Mouse (Mus musculus) spleen, embryonic (tissue): ENCODE measurements at regions not wholly inside any gene's neighbourhood (a gene's known extent, or its start where the extent isn't known, plus 50 kb on each side); places are given as distances from the start of the nearest gene placed in this dataset.

Source experiments
- CTCF ChIA-PET: fragments of 350-600 bp; sonication (Branson Sonifier 250); formaldehyde crosslinking; loops from one replicate; lab custom pipeline; 2022; lab: Charles Lee

DNA sequence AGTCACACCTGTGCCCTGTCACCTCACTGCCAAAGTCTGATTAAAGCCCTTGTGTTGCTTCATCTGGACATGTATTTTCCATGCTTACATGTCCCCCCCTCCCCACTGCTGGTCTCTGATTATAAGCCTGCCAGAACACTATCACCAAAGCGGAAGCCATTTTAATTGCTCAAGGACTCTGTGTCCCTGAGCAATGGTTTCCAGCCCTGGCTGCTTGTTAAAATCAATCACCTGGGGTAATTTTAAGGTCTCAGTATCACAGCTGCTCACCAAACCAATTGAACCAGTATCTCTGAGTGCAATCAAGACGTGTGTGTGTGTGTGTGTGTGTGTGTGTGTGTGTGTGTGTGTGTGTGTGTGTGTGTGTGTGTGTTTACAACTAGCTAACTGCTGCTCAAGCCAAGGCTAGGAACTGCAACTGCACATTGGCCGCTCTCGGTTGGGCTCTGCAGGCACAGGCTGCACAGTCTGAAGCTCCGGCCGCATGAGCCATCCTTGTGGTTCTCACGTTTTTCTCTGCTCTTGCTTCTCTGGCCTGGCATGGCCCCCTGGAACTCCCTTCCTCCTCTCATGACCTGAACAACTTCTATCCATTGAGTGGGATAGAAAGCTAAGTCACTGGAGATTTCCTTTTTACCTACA lies 96.3 kb upstream of the Arntl start:
- CTCF ChIA-PET = no interaction called here

GRCm38 (mm10) chr7:113113266-113113893 lies 93.9 kb upstream of the Arntl start:
- CTCF ChIA-PET = no interaction called here

DNA sequence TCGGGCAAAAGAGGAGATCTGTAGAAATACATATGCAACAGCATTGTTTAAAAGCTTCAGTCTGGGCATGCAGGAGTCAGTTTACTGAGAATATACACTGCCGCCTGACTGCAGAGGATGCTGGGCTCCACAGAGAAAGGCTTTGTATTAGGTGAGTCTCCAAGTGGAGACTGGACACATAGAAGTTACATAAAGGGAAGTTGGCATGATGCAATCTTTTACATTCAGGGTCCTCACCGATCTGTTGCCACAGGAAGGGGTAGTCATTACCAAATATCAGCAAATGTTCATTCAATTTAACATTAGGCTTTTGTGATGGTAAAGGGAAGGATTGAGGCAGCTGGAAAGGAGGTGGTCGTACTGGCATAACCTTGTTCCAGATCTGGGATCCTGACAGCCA lies 89.7 kb upstream of the Arntl start:
- CTCF ChIA-PET = no interaction called here

- CTCF ChIA-PET = no interaction called here
Observed at GRCm38 (mm10) chr7:113121911-113122319, 85.3 kb upstream of the Arntl start.

DNA sequence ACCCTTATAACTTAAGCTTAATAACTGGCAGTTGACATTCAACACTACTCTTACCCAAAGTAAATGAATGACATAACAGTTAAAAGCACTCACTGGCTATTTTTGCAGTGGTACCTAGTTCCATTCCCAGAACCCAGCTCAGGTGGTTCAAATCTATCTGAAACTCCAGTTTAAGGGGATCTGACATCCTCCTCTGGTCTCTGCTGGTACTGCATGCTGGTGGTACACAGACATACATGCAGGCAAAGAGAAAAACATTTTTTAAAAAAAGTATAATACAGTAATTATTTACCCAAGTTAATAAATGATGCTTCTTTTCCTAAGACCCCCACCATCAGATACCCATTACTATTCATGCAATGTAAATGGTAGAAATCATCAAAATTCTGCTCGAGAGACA lies 81.3 kb upstream of the Arntl start:
- CTCF ChIA-PET = no interaction called here

- CTCF ChIA-PET = interaction anchor here (0.5 kb wide), 1 partner anchor 37 kb away, joined by 3 read pairs; no protein-coding TSS in a partner anchor
Observed at GRCm38 (mm10) chr7:113130552-113130951, 76.7 kb upstream of the Arntl start.

- CTCF ChIA-PET = interaction anchor here (0.6 to 0.7 kb wide), 3 partner anchors 11 to 484 kb away, joined by 3 to 12 read pairs (median 4); no protein-coding TSS in a partner anchor
Observed at GRCm38 (mm10) chr7:113131945-113132538, 75.2 kb upstream of the Arntl start.

DNA sequence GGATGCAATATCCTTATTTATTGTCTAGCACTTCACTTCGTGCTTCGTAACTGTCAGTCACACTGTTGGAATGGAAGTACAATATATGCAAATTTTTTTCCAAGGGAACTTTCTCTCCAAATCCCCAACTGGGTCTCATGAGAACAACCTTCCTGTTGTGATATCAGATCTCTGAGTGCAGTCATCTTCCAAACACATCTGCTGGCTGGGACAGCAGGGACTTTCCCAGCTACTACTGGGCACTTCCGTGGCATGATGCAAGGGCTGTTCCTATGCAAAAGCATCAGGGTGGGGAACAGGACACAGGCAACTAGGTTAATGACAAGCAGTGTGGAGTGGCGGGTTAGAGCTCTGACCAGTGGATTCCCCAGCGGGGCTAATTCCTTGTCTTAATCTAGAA lies 73.4 kb upstream of the Arntl start:
- CTCF ChIA-PET = no interaction called here

DNA sequence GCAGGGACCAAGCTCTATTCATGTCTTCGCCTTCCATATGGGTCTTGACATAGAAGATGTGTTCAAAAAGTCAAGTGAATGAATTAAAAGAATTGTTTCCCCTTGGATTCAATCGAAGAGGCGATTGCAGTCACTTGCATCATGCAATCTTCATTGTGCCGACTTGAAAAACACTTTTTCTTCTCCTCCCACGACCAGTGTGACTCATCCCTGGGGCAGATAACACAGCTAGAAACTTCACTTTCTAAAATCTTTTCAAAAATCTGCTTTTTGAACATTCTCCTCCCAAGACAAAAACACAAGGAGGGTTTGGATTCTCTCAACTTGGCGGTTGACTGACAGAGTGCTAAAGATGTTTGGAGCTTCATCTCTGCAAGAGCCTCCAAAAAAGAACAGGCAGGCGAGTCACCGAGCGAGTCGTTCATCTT lies 67.2 kb upstream of the Arntl start:
- CTCF ChIA-PET = interaction anchor here (0.7 kb wide), 1 partner anchor 114 kb away, joined by 7 read pairs; no protein-coding TSS in a partner anchor

DNA sequence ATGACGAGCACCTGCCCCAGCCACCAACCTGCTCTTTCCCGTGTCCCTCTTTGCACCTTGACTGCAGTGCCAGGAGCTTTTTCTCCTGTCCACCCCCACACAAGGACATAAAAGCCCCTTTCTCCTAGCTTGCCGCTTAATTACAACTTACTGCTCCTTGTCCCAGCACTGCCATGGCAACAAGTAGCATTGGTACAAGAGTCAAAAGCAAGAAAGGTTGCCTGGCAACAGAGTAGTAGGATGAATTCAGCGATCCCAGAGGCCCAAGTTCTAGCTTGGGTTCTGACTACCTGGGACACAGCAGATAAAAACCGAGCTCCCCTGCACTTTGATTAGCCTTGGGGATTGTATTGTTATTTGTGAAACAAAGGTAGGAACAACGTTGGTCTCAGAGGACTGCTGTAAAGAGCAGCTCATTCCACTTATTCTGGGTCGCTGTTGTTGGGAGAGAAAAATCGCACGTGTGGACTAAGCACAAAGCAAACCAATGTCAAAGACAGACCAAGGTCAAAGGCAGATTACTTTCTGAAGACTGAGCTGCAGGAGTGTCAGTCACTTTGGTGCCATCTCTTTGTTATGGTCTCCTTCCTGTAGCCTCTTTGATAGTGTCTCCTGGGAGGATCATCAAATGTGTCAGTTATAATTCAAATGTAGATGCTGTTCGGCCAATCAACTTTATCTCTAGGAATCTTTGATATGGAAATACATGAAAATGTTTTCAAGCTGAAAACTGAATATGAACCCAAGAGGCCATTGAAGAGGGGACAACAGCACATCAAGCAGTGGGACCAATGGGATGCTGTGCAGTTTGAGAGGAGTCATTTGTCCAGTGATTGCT lies 65.2 kb upstream of the Arntl start:
- CTCF ChIA-PET = interaction anchor here (0.7 kb wide), 1 partner anchor 170 kb away, joined by 3 read pairs; no protein-coding TSS in a partner anchor

- CTCF ChIA-PET = interaction anchor here (0.5 to 2.1 kb wide), 4 partner anchors 12 to 115 kb away, joined by 3 to 8 read pairs (median 4); no protein-coding TSS in a partner anchor
Observed at GRCm38 (mm10) chr7:113143552-113143951, 63.7 kb upstream of the Arntl start.

- CTCF ChIA-PET = interaction anchor here (0.6 to 2.1 kb wide), 2 partner anchors 106 to 167 kb away, joined by 3 to 8 read pairs; no protein-coding TSS in a partner anchor
Observed at GRCm38 (mm10) chr7:113145046-113145445, 62.2 kb upstream of the Arntl start.

GRCm38 (mm10) chr7:113146108-113146507 lies 61.2 kb upstream of the Arntl start:
- CTCF ChIA-PET = interaction anchor here (0.6 to 0.7 kb wide), 3 partner anchors 94 to 288 kb away, joined by 4 to 6 read pairs (median 5); no protein-coding TSS in a partner anchor

DNA sequence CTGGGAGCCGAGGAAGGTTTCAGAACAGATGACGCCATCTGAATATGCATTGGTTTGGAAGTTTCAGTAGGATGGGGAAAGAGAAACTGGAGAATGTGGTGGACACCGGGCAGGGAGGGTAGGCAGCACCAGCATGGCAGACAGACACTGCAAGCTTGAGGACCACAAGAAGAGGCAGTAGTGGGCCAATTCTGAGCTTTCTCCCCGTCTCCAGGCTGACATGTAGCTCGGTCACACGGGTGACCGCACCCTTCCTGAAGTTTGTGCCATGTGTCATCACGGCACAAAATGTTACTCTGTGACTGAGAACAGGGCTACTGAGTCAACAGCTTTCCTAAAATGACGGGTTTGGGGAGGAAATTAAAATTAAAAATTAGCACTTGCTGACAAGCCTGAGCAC lies 60.7 kb upstream of the Arntl start:
- CTCF ChIA-PET = interaction anchor here (0.6 kb wide), 1 partner anchor 288 kb away, joined by 5 read pairs; no protein-coding TSS in a partner anchor

DNA sequence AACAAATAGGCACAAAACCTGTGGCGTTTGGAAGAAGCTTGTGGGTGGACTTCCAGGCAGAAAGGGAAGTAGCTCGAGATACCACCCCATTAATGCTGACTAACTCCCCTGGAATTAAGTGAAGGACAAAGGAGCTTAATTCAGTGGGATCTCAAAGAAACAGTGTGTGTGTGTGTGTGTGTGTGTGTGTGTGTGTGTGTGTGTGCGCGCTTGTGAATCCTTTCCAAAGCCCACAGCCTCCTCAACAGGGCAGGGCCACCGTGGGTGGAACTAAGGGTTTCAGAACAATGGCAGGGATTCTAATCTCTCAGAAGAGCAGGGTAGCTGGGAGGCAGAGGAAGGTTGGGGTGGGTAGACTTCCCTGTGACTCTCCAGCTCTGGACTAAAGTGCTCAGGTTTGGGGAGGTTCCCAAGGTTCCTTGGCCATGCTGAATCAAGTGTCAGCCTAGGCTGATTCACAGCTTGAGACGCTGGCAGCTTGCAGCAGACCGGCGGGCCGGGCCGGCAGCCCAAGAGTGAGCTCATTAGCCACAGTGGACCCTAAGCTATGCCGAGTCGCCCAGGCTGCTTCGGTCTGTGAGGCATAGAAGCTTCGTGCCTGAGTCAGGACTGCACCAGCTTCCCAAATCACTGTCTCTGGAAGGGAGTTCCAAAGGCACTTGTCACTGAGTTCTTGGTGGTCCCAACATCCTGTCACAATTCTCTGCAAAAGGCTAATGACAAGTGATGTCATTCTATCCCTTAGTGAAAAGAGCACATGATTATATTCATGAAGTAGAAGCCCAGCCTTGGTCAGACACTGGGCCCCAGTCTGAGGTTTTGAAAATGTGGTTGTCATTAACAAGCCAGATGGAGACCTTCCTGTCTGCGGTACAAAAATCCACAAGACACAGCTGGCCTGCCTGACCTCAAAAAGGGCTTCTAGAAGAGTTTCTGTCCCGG lies 59.6 kb upstream of the Arntl start:
- CTCF ChIA-PET = no interaction called here

- CTCF ChIA-PET = no interaction called here
Observed at GRCm38 (mm10) chr7:113148700-113149099, 58.6 kb upstream of the Arntl start.

- CTCF ChIA-PET = no interaction called here
Observed at GRCm38 (mm10) chr7:113149966-113150470, 57.2 kb upstream of the Arntl start.

DNA sequence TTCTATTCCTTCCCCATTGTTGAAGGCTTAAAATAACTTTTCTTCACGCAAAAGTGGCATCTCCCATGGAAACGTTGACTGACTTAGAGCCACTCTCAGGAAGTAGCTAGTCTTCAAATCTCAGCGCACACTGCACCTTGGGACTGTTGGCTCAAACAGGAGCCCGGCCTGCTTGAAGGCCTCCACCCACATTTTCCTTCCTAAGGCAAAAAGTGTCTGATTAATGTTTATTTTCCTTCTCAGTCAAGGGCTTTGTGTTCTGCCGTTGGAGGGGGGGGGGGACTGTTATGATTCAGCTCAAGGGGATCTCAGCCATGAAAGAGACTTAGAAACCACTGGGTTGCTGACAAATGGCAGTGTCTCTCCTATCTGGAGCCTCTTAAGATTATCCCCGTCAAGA lies 56.5 kb upstream of the Arntl start:
- CTCF ChIA-PET = no interaction called here

GRCm38 (mm10) chr7:113151499-113151898 lies 55.8 kb upstream of the Arntl start:
- CTCF ChIA-PET = no interaction called here

DNA sequence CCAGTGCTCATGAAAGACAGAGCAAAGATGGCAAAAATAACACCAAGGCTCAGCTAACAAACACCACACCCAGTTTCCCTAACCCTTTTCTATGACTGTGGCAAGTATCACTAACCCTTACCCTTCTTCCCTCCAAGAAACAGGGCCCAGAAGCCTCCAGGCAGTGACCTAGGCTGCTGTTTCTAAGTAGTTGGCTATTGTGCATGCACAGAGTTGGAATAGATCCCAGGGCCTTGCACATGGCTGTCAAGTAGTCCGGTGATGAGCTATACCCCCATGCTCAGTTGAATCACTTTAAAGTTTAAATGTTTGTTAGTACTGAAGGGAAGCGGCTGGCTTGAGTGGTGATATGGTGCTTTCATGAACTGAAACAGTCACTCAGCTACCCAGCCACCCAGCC lies 53.9 kb upstream of the Arntl start:
- CTCF ChIA-PET = no interaction called here
